Mouse (Mus musculus): ENCODE measurements around the gene Chic2.

GRCm38 (mm10) chr5:75045371-75045770 is 797 bp upstream of the Chic2 start:
- TF ChIP-seq POLR2A (IDR thresholded peaks at IDR 0.05; ENCODE audit: borderline replicate concordance, control insufficient read depth, low read depth, low read length) (no peak), CTCF (IDR thresholded peaks at IDR 0.05; ENCODE audit: control insufficient read depth, insufficient read depth, low read length) (no peak)

Measured in bone marrow, adult 2 months (tissue).